Mouse (Mus musculus) heart, embryonic 15.5 days (tissue): ENCODE data around the gene Pnp. TPM values are rescaled to one million over a fixed set of nuclear protein-coding genes. Genes with fewer than 3 reads are reported as not detected.
A peak's percentile ranks its signal among the peaks of the same experiment; 100 is the strongest.
"Not testable (repeated sequence)": the region's sequence is repeated elsewhere in the genome, so short reads cannot be mapped to it uniquely, and the experiment has no call there.

Experiments
- ATAC-seq: fragments of 200-750 bp; cut with Nextera tagmentation; replicated peaks from 2 replicates; pipeline ENCODE4 v1.8.0; 2017; ENCODE audit warnings: low read depth, moderate TSS enrichment; ENCODE audit not compliant: insufficient number of reproducible peaks, insufficient read depth, low FRiP score
- H3K27ac ChIP-seq: fragments of 300-500 bp; sonication (generic); 2 replicates; pipeline ENCODE4 v1.5.1; 2015; ENCODE audit warnings: mild to moderate bottlenecking, inconsistent platforms
- H3K27me3 ChIP-seq: fragments of 300-500 bp; sonication (generic); 2 replicates; pipeline ENCODE4 v1.6.1; 2015; ENCODE audit warnings: inconsistent platforms
- H3K36me3 ChIP-seq: fragments of 300-500 bp; sonication (generic); 2 replicates; pipeline ENCODE4 v1.6.1; 2015; ENCODE audit warnings: mild to moderate bottlenecking, inconsistent platforms
- H3K4me1 ChIP-seq: fragments of 300-500 bp; sonication (generic); replicated peaks from 2 replicates; pipeline ENCODE4 v1.6.1; 2015; ENCODE audit warnings: inconsistent platforms
- H3K4me2 ChIP-seq: fragments of 300-500 bp; sonication (generic); 2 replicates; pipeline ENCODE4 v1.6.1; 2015; ENCODE audit warnings: inconsistent platforms, mild to moderate bottlenecking, moderate library complexity
- H3K4me3 ChIP-seq: fragments of 300-500 bp; sonication (generic); 2 replicates; pipeline ENCODE4 v1.5.1; 2015; ENCODE audit warnings: mild to moderate bottlenecking, inconsistent platforms
- H3K9ac ChIP-seq: fragments of 300-500 bp; sonication (generic); 2 replicates; pipeline ENCODE4 v1.6.1; 2015; ENCODE audit warnings: mild to moderate bottlenecking, inconsistent platforms
- H3K9me3 ChIP-seq: fragments of 300-500 bp; sonication (generic); replicated peaks from 2 replicates; pipeline ENCODE4 v1.6.1; 2016; ENCODE audit warnings: inconsistent platforms
- whole genome bisulfite sequencing: fragments of 180-500 bp; shearing (Covaris S2); methylation state at CpG from one replicate; pipeline ENCODE4 v1.1.7; 2015; ENCODE audit warnings: mixed read lengths; 5-methylcytosine and 5-hydroxymethylcytosine counted together
- polyA plus RNA-seq: library from polyadenylated mRNA; unstranded; fragments of >200 nt; fragmentation: Nextera tagmentation; extraction: Ambion mirVana; gene quantifications from 2 replicates; pipeline ENCODE4 v1.2.1, GENCODE M21; 2015

Pnp gene
- polyA plus RNA-seq, 1 experiment from 2014 or later, result 29.6 TPM

- Histone ChIP-seq H3K4me2 (no peak overlapping the region), H3K27ac (no peak overlapping the region), H3K9me3 (no peaks in the 10 kb centered on the region), H3K9ac (no peak overlapping the region), H3K4me3 (no peak overlapping the region), H3K4me1 (peaks cover 8% of the 10 kb centered on the region), H3K27me3 (no peaks in the 10 kb centered on the region), H3K36me3 (no peaks in the 10 kb centered on the region)
- no peak for ATAC-seq
- 86% methylated on average over 4 of the region's 4 CpGs for WGBS
Measured at GRCm38 (mm10) chr14:50904828-50905129, 26.1 kb upstream of the Pnp start.

- H3K9me3 ChIP-seq, H3K27me3 ChIP-seq, ATAC-seq, H3K9ac ChIP-seq, H3K4me2 ChIP-seq, H3K4me1 ChIP-seq, H3K4me3 ChIP-seq, H3K27ac ChIP-seq, H3K36me3 ChIP-seq: not testable (repeated sequence)
Measured at GRCm38 (mm10) chr14:50905327-50905726, 25.6 kb upstream of the Pnp start.

- ATAC-seq, result no peak
- no peak overlapping the region for H3K27ac ChIP-seq
- no peaks in the 10 kb centered on the region for H3K27me3 ChIP-seq
- H3K4me2 ChIP-seq, result no peak overlapping the region
- H3K9me3 ChIP-seq, result no peaks in the 10 kb centered on the region
- no peak overlapping the region for H3K4me3 ChIP-seq
- H3K9ac ChIP-seq, result no peak overlapping the region
- H3K4me1 ChIP-seq, result peaks cover 8% of the 10 kb centered on the region
- 70% methylated on average over 4 of the region's 4 CpGs for WGBS
- H3K36me3 ChIP-seq, result peaks cover 8% of the 10 kb centered on the region; the same call in 1 of the 2 replicates
Measured at GRCm38 (mm10) chr14:50908126-50908525, 22.8 kb upstream of the Pnp start.

- H3K27me3 ChIP-seq, result no peaks in the 10 kb centered on the region
- H3K4me3 ChIP-seq, result no peak overlapping the region
- 51% methylated on average over 3 of the region's 3 CpGs for WGBS
- no peak overlapping the region for H3K9ac ChIP-seq
- no peak overlapping the region for H3K27ac ChIP-seq
- ATAC-seq, result no peak
- no peaks in the 10 kb centered on the region for H3K9me3 ChIP-seq
- peaks cover 37% of the 10 kb centered on the region for H3K36me3 ChIP-seq
- no peak overlapping the region for H3K4me2 ChIP-seq
- no peaks in the 10 kb centered on the region for H3K4me1 ChIP-seq
Measured at GRCm38 (mm10) chr14:50911356-50911755, 19.5 kb upstream of the Pnp start.

GRCm38 (mm10) chr14:50923437-50923836, 7.4 kb upstream of the Pnp start:
- ATAC-seq, H3K27me3 ChIP-seq, H3K27ac ChIP-seq, H3K9me3 ChIP-seq: not testable (repeated sequence)
- 46% methylated on average over 1 of the region's 1 CpGs for WGBS
- Histone ChIP-seq H3K36me3 (peaks cover 28% of the 10 kb centered on the region), H3K4me3 (peak overlapping the region; percentile 86), H3K4me1 (peaks cover 15% of the 10 kb centered on the region), H3K9ac (peak overlapping the region; percentile 81; the same call in 1 of the 2 replicates), H3K4me2 (peak overlapping the region; percentile 83)

GRCm38 (mm10) chr14:50924281-50925064, 6.4 kb upstream of the Pnp start, which contains the start of the genes Osgep and Apex1:
TSS of gene Osgep (minus strand) at chr14:50924893.
TSS of gene Apex1 (plus strand) at chr14:50924968.
- peak within 1 kb of the TSS; percentile 86 for H3K4me3 ChIP-seq
- peak within 1 kb of the TSS; percentile 95 for H3K27ac ChIP-seq
- H3K4me1 ChIP-seq, result peaks cover 16% of the 10 kb centered on the region
- peak within 1 kb of the TSS; percentile 81 for H3K9ac ChIP-seq
- peak; percentile 94 for ATAC-seq
- H3K4me2 ChIP-seq, result peak within 1 kb of the TSS; percentile 83
- H3K36me3 ChIP-seq, result peaks cover 27% of the 10 kb centered on the region
- H3K9me3 ChIP-seq, result no peaks in the 10 kb centered on the region
- H3K27me3 ChIP-seq, result no peaks in the 10 kb centered on the region
- WGBS, result under 1% methylated on average over 57 of the region's 57 CpGs

- no peaks in the 10 kb centered on the region for H3K27me3 ChIP-seq
- peak overlapping the region; percentile 81 for H3K9ac ChIP-seq
- ATAC-seq, result no peak; the same call in 1 of the 2 replicates
- peak overlapping the region; percentile 86 for H3K4me3 ChIP-seq
- peak overlapping the region; percentile 83 for H3K4me2 ChIP-seq
- peaks cover 23% of the 10 kb centered on the region for H3K4me1 ChIP-seq
- H3K36me3 ChIP-seq, result peaks cover 27% of the 10 kb centered on the region
- WGBS, result 1% methylated on average over 38 of the region's 38 CpGs
- H3K27ac ChIP-seq, result peak overlapping the region; percentile 95
- no peaks in the 10 kb centered on the region for H3K9me3 ChIP-seq
Measured at GRCm38 (mm10) chr14:50925111-50925920, 5.6 kb upstream of the Pnp start.

- no peak overlapping the region for H3K4me2 ChIP-seq
- no peak overlapping the region for H3K27ac ChIP-seq
- no peak overlapping the region for H3K9ac ChIP-seq
- H3K4me1 ChIP-seq, result peaks cover 28% of the 10 kb centered on the region
- H3K4me3 ChIP-seq, result no peak overlapping the region
- ATAC-seq, result no peak
- no peaks in the 10 kb centered on the region for H3K9me3 ChIP-seq
- WGBS, result 75% methylated on average over 3 of the region's 3 CpGs
- H3K36me3 ChIP-seq, result peaks cover 27% of the 10 kb centered on the region
- no peaks in the 10 kb centered on the region for H3K27me3 ChIP-seq
Measured at GRCm38 (mm10) chr14:50927366-50927765, 3.5 kb upstream of the Pnp start.

- Histone ChIP-seq H3K4me3 (peak overlapping the region; percentile 95), H3K9me3 (no peaks in the 10 kb centered on the region), H3K9ac (peak overlapping the region; percentile 99), H3K4me2 (peak overlapping the region; percentile 87), H3K27me3 (no peaks in the 10 kb centered on the region), H3K36me3 (peaks cover 27% of the 10 kb centered on the region), H3K27ac (peak overlapping the region; percentile 86), H3K4me1 (peaks cover 21% of the 10 kb centered on the region)
- 9% methylated on average over 10 of the region's 10 CpGs for WGBS
- no peak for ATAC-seq
Measured at GRCm38 (mm10) chr14:50929951-50930350, 931 bp upstream of the Pnp start.

- peak overlapping the region; percentile 95 for H3K4me3 ChIP-seq
- H3K27ac ChIP-seq, result peak overlapping the region; percentile 86
- peak overlapping the region; percentile 99 for H3K9ac ChIP-seq
- peak; percentile 40 for ATAC-seq
- H3K4me1 ChIP-seq, result peaks cover 20% of the 10 kb centered on the region
- H3K27me3 ChIP-seq, result no peaks in the 10 kb centered on the region
- WGBS, result under 1% methylated on average over 38 of the region's 38 CpGs
- peak overlapping the region; percentile 87 for H3K4me2 ChIP-seq
- H3K36me3 ChIP-seq, result peaks cover 27% of the 10 kb centered on the region
- H3K9me3 ChIP-seq, result no peaks in the 10 kb centered on the region
Measured at GRCm38 (mm10) chr14:50930377-50930753, 517 bp upstream of the Pnp start.

GRCm38 (mm10) chr14:50931493-50932020, 675 bp downstream of the Pnp start:
- Histone ChIP-seq H3K36me3 (peaks cover 22% of the 10 kb centered on the region), H3K27me3 (no peaks in the 10 kb centered on the region), H3K9ac (peak overlapping the region; percentile 63), H3K4me1 (peaks cover 12% of the 10 kb centered on the region), H3K4me3 (peak overlapping the region; percentile 95), H3K27ac (peak overlapping the region; percentile 91), H3K4me2 (peak overlapping the region; percentile 79), H3K9me3 (no peaks in the 10 kb centered on the region)
- ATAC-seq, result no peak
- WGBS, result 11% methylated on average over 12 of the region's 12 CpGs
